Mouse (Mus musculus): Measurements from ENCODE around the gene Cnn1.
"Not testable (repeated sequence)": the region's sequence is repeated elsewhere in the genome, so short reads cannot be mapped to it uniquely, and the experiment has no call there.

Gene Cnn1

GRCm38 (mm10) chr9:22098993-22099696 is at the start of gene Cnn1:
Gene Cnn1, plus strand, starts transcription at chr9:22099216.
- no peak for DNase-seq

GRCm38 (mm10) chr9:22049315-22049714 is 49.7 kb upstream of the Cnn1 start:
- no peak for DNase-seq

DNA sequence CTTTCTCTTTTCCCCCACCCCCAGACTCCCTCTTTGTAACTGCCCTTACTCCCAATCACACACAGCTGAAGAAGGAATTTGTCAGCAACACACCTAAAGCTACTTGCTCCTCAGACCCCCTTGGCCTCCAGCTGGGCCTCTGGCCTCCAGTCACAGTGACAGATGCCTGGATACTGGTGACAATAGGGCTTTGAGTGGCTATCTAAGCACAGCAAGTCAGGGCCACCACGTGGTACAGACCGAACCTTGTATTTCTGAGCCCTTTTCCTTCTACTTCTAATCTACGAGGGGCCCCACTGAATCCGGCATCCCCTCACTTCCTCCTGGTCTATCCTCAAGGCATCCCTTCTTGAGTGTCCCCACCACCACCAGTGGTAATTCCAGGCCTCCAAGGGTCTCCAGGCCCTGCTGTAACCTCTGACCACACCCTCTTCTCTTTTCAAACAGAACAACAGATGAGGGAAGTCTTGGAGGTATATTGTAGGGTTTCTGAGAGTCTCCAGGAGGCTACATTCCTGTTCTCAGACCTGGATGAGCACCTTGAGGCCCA is 49.2 kb upstream of the Cnn1 start:
- DNase-seq, result no peak

DNA sequence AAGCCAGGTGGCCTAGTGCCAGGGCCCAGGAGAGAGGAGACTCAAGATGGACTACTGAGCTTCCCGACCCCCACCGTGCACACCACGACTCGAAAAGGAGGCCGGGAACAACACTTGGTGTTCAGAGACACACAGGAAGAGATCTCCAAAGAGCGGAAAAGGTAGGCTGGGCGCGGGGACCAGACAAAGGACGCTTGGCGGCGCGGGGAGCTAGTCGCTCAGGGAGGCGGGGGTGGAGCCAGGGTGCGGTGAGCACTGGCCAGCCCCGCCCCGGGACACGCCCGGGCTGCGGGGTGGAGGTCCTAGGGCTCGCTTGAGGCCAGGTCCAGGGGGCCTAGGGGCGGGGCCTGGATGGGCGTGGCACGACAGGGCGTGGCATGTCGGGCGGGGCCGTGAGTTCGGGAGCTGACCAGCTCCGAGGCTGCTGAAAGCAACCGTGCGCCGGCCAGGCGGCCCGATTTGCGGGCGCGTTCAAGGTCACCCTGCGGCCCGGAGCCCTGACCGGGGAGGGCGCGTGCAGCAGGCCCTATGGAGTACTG is 48.6 kb upstream of the Cnn1 start:
- DNase-seq, result peak; percentile 88

DNA sequence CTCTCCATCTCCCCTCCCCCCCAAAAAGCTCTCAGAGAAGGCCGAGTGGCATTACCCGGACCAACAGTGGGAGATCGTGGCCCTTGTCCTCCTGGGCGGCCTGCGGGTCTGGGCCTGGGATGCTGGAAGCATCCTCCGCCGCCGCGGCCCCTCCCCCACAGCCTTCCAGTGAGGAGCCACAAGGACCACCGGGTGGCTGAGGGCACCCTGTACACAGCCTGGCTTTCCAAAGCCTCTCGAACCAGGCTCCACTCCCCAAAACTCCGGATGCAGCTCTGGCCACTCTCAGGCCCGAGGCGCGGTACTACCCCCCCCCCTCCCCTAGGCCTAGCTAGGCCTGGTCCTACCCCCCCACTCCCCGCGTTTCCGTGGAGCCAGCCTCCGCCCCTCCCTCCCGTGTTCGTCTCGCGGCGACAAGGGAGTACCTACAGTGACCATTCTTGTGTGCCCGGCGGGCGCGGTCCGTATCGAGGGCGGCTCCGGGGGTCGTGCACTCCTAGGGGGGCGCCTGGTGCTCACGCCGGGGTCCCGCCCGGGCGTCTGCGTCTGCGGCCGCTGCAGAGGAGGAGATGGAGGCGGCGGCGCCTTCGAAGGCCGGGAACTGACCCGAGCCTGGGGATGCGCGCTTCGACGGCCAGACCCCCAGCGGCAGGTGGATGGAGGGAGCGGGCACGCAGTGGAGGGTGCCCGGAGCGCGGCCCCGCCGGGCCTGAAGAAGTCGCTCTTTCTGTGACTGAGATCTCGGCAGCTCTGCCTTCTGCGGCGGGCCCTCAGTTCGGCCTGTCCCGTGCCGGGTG is 47.7 kb upstream of the Cnn1 start:
- DNase-seq, result no peak

DNA sequence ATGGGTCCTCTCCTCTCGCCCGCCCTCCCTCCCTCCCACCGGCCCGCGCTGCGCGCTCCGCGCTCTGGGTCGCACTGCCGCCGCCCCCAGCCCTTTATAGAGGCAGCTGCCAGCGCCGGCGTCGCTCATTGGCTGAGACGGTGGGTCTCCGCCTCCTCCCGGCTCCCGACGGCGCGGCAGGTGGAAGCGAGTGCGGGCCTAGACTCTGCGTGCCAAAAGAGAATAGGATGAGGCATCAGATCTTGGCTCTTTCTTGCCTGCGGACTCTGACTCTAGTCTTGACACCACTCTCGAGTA is 47.1 kb upstream of the Cnn1 start, which contains the start of gene Elavl3:
TSS of gene Elavl3 (minus strand) at position 66 of the 297 bp plus-strand sequence.
- no peak for DNase-seq

GRCm38 (mm10) chr9:22053657-22054056 is 45.4 kb upstream of the Cnn1 start:
- no peak for DNase-seq

DNA sequence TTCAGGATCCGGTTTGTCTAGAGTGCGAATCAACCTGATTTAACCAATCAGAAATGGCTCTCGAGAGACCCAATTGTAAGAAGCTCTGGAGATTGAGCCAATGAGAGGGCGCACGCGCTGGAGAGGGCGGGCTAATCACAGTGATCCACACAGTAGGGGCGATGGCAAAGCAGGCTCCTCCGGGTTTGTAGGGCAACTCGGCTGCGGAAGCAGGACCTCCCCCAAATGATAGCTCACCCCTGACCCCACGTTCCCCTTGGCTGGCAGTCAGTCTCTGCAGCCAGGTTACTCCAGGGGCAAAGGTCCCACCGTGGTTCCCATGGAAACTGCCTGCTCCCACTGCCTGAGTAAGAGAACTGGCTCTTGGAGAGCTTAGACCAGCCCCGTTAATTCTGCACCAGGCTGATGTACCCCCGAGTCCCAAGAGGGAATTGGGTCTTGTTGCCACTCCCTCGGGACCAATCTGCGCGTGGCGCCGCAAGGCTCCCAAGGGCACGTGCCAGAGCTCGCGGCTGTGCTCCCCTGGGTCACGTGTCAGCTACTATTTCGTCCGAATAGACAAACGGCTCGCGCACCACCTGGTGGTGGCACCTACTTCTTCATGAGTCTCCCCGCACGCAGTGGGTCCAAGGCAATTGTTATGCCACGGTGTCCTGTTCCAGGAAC is 44.5 kb upstream of the Cnn1 start:
- peak; percentile 80 for DNase-seq

GRCm38 (mm10) chr9:22055713-22056112 is 43.3 kb upstream of the Cnn1 start:
- no peak for DNase-seq

DNA sequence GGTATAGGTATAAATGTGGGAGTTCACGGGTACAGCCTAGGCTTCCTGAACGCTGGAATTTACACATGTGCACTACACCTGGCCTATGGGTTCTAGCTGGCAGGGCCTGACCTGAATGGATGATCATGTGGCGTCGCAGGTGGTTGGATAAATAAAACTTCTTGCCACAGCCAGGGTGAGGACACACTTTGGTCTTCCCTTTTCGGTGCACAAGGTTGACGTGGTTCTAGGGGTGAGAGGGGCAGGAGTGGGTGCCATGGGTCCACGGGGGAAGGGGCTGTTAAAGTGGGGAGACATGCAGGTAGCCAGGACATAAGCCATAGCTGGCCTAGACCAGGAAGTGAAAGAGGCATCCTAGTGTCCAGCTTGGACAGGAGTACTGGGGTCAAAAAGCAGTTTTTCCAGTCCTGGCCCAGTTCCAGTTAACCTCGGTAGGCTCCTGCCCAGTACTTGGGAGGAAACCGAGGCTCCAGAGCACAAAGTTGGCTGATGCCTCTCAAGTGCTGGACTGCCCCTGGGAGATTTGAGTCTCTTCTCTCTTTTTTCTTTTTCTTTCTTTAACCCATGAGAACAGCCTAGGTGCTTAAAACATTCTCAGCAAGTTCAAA is 42.6 kb upstream of the Cnn1 start:
- DNase-seq, result no peak

- no peak for DNase-seq
Measured at GRCm38 (mm10) chr9:22057031-22057517, 41.9 kb upstream of the Cnn1 start.

GRCm38 (mm10) chr9:22058011-22058424 is 41.0 kb upstream of the Cnn1 start:
- DNase-seq, result no peak

DNA sequence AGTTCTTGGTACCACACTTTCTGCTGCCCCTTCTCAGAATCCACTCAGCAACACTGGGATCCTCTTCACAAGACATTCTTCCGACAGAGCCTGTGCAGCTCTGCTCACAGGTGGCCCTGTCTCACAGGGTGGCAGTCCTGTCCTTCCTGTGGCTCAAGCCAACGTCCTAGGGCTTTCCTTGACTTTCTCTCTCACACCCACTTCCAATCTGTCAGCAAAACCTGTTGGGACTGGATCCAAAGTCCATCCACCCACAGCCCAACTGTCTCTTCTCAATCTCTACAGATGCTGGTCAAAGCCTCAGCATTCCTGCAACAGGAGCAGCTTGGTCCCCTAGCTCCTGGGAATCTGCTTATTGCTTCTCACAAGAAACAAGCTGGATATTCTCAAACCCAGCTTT is 37.7 kb upstream of the Cnn1 start:
- DNase-seq, result no peak

DNA sequence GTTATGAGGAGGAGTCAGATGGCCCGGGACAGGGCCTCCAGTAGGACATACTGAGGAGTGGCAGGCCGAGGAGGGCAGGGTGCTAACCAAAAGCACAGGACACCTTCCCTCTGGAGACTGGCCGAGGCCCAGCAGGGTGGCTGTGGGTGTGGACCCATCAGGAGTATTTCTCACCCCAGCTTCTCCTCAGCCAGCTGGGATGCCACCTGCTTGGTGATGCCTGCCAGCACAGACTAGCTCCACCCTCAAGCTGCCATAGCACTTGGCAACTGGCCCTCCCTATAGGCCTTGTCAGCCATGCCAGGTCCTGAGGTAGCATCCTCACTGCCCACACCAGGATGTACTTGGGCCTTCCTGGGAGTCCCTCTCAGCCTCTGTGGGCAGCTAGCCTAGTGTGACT is 34.7 kb upstream of the Cnn1 start:
- no peak for DNase-seq

DNA sequence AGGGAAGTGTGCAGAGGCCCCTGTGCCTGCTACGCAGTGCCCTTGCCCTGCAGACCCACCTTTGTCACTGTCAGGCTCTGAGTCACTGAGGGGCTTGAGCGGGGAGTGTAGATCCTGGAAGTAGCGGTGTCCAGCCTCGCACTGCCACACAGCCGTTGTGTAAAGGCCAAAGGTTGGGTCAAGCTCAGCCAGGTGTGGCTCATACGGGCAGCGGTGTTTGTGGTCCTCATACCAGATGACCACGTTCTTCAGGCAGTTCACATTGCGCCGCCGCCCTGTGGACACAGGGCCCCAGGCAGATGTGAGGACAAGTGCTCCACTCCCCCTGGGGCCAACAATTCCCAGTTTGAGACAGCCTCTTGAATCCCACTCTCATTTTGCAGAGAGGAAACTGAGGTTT is 33.4 kb upstream of the Cnn1 start:
- DNase-seq, result peak; percentile 27

- peak; percentile 68 for DNase-seq
Measured at GRCm38 (mm10) chr9:22066433-22066832, 32.6 kb upstream of the Cnn1 start.

DNA sequence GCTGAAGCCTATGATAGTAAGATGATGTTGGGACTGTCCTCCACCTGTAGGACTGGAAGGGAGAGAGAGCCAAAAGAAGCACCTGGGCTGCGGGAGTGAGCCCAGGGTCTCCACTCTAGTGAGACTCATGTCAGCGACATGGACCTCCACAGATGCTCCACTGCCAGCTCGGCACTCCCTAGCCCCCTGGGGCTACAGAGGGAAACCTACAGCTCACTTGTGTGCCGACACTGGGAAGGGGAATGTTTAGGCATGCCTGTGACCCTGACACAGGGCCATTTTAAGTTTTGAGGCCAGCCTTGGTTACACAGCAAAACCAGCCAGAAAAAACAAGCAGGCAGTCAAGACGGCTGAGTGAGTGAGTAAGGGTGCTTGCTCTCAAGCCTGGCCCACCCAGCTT is 31.8 kb upstream of the Cnn1 start:
- DNase-seq, result no peak

DNA sequence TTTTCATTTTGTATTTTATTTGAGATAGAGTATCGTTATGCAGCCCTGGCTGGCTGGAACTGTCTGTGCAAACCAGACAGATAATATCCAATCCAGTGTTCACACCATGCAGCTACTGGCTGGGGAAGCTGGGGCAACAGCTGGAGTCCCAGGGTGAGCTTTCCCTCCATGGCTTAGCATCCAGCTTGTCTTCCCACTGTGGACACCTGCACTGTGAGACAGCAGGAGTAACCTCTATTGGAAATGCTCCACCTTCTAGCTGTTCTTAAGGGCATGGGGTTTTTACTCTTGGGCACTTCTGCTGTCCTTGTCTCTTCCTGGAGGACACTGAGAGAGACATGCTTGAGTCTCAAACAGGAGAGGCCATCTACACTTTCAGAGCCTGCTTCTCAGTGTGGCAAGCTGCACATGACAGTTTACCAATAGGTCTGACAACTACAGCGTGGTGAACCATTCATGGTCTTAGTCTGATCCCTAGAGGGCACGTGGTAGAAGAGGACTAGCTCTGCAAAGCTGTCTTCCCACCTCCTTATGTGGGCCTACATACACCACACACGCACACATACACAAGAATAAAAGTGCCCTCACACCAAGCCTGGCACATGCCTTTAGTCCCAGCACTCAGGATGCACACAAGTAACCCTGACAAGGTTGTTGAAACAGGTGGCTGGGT is 29.0 kb upstream of the Cnn1 start:
- DNase-seq, result no peak

DNA sequence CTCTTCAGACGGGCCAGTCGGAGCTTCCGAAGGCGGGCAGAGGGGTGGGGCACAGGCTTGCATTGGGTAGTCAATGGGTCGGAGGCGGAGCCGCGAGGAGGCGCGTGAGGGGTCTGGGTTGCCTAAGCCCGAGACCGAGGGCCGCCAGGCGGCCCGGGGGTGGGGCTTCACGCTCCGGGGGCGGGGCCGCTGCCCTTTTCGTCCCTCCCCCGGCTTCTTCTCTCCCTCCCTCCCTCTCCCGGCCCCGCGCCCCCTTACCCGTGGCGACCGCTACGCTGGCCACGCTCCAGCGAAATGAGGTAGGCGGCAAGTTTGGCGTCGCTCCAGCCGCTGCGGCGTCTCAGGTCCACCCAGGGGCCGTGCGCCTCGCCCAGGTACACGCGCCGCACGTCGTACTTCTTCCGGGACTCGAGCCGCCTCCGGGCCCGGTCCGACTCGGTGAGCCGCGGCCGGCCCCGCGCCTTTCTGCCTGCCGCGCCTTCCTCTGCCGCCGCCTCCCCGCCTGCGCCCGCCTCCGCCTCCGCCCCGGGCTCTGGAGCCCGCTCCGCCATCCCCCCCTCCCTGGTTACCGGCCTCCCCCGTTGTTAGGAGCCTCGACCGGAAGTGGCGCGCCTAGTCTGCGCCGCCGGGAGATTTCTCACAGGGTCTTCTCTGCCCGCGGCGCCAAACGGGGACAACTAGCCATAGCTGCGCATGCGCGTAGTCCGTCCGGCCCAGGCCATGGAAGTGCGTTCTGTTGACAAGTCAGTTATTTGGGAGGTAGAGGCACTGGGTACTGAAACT is 28.0 kb upstream of the Cnn1 start, which contains the start of the genes Gm49318 and Zfp653:
TSS of gene Gm49318 (minus strand) at position 469 of the 783 bp plus-strand sequence.
TSS of gene Zfp653 (minus strand) at position 586 of the 783 bp plus-strand sequence.
- peak; percentile 98 for DNase-seq

DNA sequence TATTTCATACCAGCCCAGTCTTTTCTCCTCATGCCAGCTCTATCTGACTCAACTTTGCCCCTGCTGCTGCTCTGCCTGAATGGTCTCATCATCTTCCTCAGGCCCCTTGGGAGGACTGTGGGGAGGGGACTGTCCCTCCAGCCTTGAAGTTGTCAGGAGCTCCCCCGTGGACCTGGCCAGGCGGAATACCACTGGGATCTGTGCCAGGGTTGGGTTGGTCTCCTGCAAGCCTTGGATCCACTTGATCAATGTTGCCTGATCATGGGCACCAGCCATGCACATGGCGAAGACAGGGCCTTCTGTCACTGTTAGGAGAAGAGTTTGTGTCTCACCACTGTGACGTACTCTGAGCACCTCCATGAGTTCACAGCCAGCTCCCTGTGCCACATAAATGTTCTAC is 26.7 kb upstream of the Cnn1 start:
- DNase-seq, result no peak

GRCm38 (mm10) chr9:22075778-22076177 is 23.2 kb upstream of the Cnn1 start:
- DNase-seq, result not testable (repeated sequence)

Data from liver (tissue).